Mouse (Mus musculus) layer of hippocampus, postnatal 10 days (tissue): ENCODE measurements around the gene Tagln2. TPM values are rescaled to one million over a fixed set of nuclear protein-coding genes. Genes with fewer than 3 reads are reported as not detected.

Experiments
- DNase-seq, 2 experiments: peaks; one replicate each; pipeline ENCODE4 v3.0.0; 2021; ENCODE audit warnings: low spot score in 2 of 2
- total RNA-seq, 2 experiments: library from RNA; stranded (reverse); gene quantifications; 2 replicates each; pipeline ENCODE4 v1.2.3; 2021

The Tagln2 gene
- total RNA-seq, 2 experiments from 2014 or later, result 20.7 to 21.4 TPM

DNA sequence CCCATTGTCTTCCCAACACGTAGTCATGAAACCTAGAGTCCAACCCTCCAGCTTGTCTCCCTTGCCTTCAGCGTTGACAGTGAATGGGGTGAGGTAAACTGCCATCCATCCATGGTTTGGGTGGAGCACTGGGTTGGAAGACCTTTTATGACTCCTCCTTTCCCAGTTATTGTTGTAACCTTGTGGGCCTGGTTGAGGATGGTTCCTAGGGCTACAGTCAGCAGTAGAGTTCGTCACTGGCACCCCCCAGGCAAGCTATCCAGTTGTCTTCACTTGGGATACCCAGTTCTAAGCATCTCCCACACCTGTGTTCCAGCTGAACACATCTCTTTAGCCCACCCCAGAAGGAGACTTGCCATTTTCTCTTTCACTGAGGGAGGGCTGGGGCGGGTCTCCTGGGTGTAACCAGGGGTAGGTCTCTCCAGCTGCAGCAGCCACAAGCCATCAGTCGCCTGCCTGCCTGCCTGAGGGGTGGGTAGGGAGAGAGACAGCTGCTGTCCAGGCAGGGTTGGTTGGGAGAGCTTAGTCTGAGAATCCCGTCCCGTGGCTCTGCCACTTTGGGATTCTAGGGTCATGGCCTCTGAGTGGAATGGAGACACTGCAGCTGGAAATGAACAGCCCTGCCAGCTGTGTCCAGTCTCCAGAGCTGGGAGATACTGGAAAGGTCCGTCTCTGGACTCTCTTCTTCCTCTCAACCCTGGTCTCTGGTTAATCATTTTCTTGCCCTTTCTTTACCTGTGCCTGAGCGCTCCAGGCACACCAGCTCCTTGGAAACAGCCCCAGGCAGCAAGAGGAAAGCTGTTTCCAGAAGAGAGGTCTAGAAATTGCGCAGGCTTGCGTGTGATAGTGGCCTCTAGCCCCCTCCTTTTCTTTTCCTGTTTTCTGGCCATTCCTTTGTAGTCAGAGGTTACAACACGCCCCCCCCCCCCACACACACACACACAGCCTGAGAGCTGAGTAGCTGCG lies 2.6 kb downstream of the Tagln2 start:
- DNase-seq, result no peak

DNA sequence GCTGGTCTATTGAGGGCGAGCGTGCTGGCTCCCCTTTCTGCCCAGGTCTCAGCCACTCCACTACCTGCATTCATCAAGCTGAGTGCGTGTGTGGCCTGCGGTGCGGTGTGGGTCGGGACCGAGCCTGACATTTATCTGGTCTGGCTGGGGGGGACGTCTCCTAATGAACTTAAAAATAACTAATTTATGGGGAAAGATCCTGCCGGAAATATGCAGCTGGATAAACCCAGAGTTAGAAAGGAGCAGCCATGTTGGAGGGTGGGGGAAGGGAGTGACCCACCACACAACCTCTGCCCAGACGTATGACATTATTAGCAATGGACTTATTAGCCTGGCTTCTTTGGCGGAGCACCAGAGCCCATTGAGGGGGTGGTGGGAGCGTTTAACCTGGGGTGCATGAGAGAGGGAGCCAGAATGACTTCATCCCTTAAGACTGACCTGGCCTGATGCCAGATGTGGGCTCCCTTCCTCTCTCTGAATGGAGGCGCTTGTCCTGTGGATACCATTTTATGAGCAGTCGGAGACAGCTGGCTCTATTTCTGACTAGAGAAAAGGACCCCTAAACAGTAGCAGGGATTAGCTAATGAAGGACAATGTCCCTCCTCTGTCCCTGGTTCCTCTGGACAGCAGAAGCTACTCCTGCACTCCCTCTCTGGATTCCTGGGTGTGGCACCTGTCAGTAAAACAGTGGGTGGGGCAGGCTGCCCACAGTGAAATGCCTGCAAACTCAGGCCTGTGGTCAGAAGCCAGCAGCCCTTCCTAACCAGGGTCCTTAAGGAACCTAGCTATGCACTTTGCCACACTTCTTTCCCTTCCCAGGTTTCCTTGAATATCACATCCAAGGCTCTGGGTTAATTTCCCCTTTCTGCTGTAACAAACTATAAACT lies 3.5 kb downstream of the Tagln2 start:
- DNase-seq, result peak in 1 of 2 experiments; percentile 52

DNA sequence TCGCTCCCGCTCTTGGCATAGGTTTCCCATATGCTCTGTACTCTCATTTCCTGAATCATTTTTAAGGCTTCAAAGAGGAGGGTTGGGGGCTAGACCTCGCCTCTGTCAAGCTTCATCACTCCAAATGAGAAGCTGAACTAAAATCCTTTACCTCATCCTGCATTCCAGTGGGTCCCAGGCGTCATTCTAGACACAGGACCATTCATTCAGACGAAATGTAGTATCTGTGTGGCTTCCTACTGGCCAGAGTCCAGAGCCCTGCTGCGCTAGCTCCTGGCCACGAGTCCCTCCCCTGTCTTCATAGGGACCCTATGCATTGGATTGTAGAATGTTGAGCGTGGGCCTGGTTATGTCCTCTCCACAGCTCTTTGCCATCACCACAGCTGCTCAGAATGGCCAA lies 4.9 kb downstream of the Tagln2 start:
- no peak for DNase-seq

DNA sequence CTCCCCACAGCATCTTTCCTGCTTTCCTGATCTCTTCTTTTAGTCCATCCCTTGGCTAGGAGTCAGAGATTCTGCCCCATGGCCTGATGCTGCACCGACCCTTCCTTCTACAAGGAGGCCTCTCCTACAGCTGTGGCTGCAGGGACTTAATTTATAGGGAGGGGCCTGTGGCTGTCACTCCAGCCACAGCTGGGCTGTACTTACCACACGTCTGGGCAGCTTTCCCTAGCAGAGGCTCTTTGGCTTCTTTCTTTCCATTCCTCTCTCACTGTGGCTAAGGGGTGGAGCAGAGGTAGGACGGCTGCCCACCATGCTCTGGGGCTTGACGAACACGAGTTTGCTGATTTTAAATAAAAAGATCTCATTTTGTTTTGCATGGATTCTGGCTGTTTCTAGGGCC lies 7.2 kb downstream of the Tagln2 start:
- DNase-seq, result no peak

DNA sequence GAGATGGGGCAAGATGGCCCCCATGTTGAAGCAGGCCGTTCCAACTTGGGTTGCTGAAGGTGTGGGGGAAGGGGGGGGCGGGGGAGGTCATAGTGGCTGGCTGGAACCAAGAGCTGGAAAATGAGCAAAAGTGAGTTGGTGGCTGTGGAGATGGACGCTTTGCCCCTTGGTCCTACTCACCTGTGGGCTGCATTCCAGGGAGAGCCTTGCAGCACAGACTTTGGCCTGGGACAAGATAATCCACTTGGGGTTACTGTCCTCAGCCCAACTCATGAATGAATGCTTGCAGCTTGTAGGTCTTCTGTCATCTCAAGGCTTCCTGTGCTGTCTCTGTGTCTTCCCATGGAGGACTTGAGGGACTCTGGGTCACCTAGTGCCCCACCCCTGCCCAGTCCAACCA lies 7.9 kb downstream of the Tagln2 start:
- no peak for DNase-seq

DNA sequence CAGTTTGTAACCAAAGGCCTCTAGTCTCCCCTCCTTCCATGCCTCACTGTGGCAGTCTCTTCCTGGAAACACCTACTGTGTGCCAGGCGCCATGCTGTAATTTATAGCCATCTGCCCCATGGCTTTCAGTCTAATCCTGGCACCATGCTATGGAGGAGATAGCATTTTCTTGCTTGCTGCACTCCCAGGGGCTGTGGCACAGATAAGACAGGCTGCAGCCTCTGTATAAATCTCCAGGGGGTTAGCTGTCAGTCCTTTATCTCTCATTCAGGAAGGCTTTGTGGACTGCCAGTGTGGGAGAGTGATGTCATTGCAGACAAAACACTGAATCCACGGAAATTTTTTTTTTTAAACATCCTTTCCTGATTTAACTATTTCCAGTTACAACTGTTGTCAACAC lies 8.3 kb downstream of the Tagln2 start:
- no peak for DNase-seq

DNA sequence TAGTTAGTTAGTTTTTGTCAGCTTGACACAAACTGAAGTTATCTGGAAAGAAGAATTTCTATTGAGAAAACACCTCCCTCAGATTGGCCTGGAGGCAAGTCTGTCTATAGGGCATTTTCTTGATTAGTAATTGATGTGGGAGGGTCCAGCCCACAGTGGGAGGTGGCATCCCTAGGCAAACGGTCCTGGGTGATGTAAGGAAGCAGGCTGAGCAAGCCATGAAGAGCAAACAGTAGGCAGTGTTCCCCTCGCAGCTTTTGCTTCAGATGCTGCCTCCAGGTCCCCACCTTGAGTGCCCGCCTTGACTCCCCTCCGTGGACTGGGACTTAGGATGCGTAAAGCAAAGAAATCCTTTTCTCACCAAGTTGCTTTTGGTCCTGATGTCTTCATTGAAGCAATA lies 9.4 kb downstream of the Tagln2 start:
- no peak for DNase-seq

DNA sequence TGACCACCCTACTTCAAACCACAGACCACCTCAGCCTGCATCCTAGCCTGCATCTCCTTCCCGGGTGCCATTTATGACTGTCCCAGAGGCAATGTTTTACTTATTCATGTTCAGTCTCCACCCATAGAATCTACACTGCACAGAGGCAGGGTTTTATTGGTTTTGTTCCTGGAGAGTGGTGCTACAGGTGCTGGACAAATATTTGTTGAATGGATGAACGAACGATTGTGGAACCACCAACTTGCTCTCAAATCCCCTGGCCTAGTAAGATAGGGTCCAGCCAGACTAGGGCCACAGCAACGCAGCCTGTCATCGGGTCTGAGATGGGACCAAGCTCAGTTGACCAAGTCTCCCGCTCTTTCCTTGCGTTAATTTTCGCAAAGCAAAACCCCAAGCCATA lies 10.1 kb downstream of the Tagln2 start:
- no peak for DNase-seq

DNA sequence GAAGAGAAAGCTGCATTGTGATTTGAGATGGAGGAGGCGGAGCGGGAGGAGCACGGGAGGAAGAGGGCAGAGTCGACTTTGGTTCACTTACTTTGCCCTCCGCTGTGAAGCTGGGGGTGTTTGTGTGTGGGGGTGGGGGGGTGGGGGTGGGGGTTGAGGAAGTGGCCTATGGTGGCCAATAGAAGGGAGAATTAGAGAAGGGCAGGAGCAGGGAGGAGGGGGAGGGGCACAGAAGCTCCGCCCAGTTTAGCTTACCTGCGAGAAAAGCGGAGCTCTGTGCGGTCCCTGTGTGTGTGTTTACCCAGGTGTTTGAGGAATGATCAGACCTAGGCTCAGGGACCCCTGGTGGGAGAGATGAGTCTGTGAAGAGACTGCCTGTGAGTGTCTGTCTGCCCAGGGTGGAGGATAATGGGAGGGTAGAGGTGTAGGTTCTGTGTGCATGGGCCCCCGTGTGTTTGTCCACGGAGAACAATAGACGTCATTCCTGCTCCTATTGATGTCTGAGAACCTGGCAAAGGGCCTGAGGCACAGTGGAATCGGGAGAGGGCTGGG lies 10.7 kb downstream of the Tagln2 start:
- DNase-seq, result no peak

DNA sequence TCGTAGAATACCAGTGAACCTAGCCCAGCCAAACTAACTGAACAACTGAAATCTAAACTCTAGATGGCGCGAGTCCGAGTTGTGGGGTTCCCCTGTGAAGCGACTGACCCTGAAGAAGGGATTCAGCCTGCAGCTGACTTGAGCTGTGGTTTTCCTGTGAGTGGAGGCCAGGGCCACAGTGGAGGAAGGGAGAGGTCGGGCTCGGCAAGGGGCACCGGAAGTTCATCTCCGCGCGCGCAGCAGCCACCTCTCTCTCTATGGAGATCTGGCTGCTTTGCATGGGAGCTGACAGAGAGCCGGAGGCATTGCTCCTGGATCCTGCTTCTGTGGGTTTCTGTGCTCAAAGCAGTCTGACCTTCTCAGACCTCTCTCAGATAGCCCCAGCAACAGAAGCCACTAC lies 13.1 kb downstream of the Tagln2 start:
- peak in 1 of 2 experiments; percentile 40 for DNase-seq

DNA sequence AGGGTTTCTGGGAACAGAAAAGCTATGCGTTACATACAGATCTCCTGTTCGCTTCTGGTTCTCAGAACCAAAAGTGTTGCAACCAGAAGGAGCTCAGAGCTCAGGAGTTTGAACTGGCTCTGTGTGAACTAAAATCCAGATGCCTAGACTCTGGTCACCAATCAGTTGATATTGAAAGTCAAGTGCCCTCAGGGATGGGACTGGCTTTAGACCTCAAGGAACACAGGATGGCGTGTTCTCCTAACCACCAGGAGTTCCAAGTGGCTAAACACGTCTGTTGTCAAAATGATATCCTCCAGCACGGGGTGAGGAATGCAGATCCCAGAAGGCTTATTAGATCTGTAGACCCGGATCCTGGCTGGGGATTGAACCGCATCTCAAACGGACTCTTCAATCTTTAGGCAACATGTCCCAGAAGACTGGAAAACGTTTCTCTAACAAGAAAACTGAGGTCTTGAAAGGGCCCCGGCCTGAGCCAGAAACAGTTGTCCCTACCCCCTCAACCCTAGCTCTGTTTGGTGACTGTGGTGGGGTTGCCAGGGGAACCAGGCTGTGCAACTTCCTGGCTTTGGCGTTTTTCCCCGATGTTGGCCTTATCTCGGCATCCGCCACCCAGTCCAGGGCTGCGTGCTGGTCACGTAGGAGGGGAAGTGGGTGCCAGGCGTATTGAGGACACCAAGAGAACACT lies 13.8 kb downstream of the Tagln2 start:
- no peak for DNase-seq

DNA sequence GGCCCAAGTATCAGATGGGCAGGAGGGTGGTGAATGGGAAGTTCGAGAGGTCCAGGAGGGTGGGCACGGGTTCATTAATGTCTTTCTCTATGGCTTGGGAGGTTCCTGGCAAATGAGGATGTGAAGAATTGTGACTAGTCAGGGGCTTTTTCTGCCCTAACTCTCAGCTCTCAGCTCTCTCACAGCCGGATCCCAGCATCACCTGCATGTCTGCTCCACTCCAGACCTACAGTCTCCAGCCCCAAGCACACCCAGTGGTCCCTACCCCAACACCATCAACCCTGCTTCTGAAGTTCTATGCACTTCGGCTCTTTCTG lies 14.3 kb downstream of the Tagln2 start:
- no peak for DNase-seq

DNA sequence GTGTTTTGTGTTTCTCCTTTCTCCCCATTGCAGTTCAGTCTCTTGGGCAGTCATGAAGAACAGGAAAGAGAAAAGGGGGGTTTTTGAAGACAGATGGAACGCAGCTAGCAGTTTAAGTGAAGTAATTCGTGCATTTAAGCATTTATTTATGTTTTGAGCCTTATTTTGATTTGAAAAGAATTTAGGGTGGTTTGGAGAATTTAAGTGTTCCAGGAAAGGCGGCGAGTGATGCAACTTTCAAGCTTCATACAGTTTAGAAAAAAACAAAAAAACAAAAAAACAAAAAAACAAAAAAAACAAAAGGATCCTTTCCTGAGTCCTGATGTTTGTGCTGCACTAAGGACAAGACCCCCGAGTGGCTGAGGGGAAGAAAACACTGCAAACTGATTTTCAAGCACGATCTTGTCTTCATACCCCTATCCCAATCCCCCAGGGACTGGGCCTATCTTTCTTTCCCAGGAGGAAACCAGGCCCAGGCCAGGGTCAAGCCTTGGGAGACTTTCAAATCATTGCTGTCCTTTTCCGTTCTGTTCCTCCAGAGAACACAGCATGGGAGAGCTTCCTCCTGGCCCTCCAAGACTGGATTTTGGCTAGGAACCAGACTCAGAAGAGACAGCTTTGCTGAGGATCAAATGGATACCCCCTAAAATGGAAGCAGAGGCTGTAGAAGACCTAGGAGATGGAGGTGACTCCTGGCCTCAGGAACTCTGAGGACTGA lies 14.9 kb downstream of the Tagln2 start:
- no peak for DNase-seq

DNA sequence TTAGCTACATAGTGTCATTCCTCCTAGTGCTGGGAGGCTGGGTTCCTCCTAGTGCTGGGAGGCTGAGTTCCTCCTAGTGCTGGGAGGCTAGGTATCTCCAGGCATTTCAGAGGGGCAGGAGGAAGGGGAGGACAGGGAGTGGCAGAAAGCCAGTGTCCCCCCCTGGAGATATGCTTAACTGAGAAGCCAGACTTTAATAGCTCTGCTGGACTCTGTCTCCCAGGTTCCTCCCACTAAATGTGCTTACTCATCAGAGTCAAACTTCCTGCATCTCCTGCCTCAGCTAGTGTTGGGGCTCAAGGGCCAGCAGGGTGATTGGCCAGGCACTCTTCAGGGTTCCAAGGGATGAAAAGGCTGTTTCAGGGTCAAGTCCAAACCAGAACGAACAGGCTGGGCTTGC lies 15.5 kb downstream of the Tagln2 start:
- DNase-seq, result no peak

DNA sequence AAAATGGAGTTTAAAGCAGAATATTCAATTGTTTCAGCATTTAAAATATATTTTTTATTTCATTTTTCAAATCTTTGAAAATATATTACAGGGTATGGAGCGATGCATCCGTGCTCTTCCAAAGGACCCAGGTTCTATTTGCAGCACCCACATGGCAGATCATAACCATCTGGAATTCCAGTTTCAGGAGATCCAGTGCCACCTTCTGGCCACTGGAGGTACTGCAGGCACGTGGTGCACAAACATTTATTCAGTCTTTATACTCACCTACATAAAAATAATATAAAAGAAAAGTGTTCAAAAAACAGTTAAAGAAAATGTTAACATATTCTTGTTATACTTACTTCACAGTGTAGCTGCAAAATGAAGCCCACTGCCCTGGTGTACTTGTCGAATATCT lies 18.2 kb downstream of the Tagln2 start:
- DNase-seq, result no peak

DNA sequence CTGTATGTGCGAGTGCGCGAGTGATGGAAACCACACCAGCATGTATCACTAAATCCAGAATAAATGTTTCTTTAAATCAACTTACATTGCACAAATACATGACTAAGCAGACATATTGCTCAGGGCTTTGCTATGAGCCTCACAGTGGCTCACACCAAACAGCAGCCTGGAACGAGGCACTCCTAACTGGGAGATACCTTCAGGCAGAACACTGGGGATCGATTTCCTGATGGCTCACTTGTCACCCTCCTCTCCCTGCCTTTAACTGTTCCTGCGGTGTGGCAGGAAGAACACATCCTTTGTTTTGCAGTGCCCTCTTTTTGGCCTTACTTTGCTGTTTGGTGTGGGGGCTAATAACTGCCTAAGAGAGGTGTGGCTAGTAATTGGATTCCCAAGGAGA lies 19.8 kb downstream of the Tagln2 start:
- DNase-seq, result no peak

DNA sequence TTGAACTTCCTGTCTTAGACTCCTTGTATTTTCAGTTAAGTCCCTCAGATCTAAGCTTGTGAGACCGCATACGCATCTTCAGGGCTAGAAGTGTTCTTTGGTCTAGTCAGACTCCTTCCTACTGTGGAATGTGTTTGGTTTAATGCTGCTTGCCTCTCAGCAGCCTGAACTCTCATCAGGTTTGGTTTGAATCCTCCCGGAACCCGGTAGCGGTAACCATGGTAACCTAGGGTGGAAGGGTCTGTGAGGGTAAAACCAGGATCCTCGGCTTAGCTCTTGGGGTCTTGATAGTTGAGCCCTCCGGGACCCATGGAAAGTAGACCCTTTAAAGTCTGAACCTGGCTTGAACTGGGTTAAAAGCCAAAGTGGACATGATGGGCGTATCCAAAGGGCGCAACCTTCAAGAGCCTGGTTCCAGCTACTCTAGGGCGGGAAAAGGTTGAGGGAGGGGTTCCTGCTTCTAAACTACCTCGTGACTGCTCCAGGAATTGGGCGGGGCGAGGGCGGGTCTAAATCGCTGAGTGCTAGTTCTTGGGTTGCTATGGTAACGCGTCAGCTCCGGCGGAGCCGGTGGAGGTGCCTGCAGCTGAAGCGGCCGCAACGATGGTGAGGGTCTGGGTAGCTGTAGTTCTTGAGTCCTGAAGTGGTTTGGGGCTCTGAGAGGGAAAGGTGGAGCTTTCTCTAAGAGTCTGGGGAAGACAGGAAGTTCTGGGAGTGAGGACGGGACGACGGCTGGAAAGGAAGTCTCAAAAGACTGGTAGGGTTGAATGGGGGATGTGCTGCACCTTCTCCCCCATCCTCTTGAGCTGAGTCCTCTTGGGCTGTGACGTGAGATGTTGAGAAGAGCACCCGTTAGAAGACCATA lies 21.0 kb downstream of the Tagln2 start, which contains the start of gene Cfap45:
Cfap45 (plus strand) TSS at position 226 of the 865 bp plus-strand sequence.
- DNase-seq, result peak; percentile 61 to 75

DNA sequence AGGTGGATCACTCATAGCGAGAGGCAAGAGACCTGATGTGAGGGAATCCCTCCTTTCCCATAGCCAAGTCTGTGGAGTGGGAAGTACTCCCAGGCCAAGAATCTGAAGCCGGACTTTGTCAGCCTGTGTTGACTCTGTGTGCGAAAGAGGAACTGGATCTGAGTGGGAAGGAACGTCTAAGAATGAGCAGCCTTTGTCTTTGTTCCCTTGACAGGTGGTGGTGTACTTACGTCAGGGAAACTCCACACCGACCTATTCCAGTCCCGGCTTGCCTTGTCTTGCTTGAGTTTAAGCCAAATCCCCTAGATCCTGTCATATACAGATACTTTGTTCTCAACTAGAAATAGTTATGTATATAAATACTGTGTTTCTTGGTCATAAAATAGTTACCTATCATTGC lies 22.7 kb downstream of the Tagln2 start:
- DNase-seq, result no peak

DNA sequence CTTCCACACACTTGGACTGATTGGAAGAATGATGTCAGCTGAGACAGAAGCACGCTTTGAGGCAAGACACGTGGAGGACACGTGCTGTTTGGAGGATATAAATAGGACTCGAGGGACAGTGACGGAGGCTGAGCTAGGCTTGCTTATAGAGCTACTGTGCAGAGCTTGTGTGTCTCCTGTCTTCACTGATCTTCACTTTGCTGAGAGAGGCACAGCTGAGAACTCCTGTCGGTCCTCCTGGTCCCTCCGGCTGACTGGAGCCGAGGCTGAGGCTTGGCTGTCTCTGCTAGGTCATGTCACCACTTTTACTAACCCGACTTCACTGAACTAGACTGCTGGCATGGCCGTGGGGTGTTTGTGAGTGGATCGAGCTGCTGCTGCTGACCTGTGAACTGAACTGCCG lies 23.9 kb downstream of the Tagln2 start:
- no peak for DNase-seq
